Mouse (Mus musculus) liver, postnatal 0 days (tissue): Measurements from ENCODE around the gene Atxn10.

Source experiments
- CTCF ChIP-seq: sonication (generic); IDR thresholded peaks from 2 replicates; pipeline ENCODE4 v1.5.1; 2016; ENCODE audit warnings: antibody characterized with exemption, low read depth
- EP300 ChIP-seq: IDR thresholded peaks from 2 replicates; pipeline ENCODE4 v1.6.1; 2016; ENCODE audit warnings: antibody characterized with exemption, low read depth, mild to moderate bottlenecking

GRCm38 (mm10) chr15:85480630-85481029 is 144.6 kb downstream of the Atxn10 start:
- TF ChIP-seq EP300 (no peak), CTCF (peak; percentile 57)
